Mouse (Mus musculus) bone marrow, adult 2 months (tissue): ENCODE data around the gene Pbx2. TPM values are rescaled to one million over a fixed set of nuclear protein-coding genes. Genes with fewer than 3 reads are reported as not detected.

Experiments
- H3K27ac ChIP-seq: fragments of 200-500 bp; 2 replicates; pipeline ENCODE4 v1.5.1; 2012; ENCODE audit warnings: low read depth, mild to moderate bottlenecking, control low read depth, inconsistent platforms, low read length; ENCODE audit not compliant: control insufficient read depth, poor library complexity, insufficient read depth
- H3K4me1 ChIP-seq: fragments of 200-500 bp; 2 replicates; pipeline ENCODE4 v1.6.1; 2011; ENCODE audit warnings: low read length; ENCODE audit not compliant: control insufficient read depth, insufficient read depth
- H3K4me3 ChIP-seq: fragments of 200-500 bp; replicated peaks from 2 replicates; pipeline ENCODE3; 2011; ENCODE audit warnings: mild to moderate bottlenecking, low read depth, low read length, control low read depth; ENCODE audit not compliant: control insufficient read depth
- CTCF ChIP-seq: fragments of 200-500 bp; IDR thresholded peaks from 2 replicates; pipeline ENCODE4 v1.5.1; 2011; ENCODE audit warnings: low read length, control low read depth; ENCODE audit not compliant: control insufficient read depth, insufficient read depth
- POLR2A ChIP-seq: fragments of 200-500 bp; IDR thresholded peaks from 2 replicates; pipeline ENCODE4 v1.6.1; 2011; ENCODE audit warnings: low read depth, mild to moderate bottlenecking, control low read depth, low read length, borderline replicate concordance; ENCODE audit not compliant: control insufficient read depth
- WGBS: fragments of 180-500 bp; shearing (Covaris S2); methylation state at CpG from one replicate; pipeline ENCODE4 v1.1.7; 2018; 5-methylcytosine and 5-hydroxymethylcytosine counted together
- polyA plus RNA-seq: library from polyadenylated mRNA; stranded (reverse); fragments of >200 nt; gene quantifications from 2 replicates; pipeline ENCODE4 v1.2.4, GENCODE M21; 2011; ENCODE audit warnings: low replicate concordance; ENCODE audit not compliant: missing spikeins, insufficient read depth, insufficient read length

Pbx2 gene
- polyA plus RNA-seq, 1 experiment = 95.1 TPM

DNA sequence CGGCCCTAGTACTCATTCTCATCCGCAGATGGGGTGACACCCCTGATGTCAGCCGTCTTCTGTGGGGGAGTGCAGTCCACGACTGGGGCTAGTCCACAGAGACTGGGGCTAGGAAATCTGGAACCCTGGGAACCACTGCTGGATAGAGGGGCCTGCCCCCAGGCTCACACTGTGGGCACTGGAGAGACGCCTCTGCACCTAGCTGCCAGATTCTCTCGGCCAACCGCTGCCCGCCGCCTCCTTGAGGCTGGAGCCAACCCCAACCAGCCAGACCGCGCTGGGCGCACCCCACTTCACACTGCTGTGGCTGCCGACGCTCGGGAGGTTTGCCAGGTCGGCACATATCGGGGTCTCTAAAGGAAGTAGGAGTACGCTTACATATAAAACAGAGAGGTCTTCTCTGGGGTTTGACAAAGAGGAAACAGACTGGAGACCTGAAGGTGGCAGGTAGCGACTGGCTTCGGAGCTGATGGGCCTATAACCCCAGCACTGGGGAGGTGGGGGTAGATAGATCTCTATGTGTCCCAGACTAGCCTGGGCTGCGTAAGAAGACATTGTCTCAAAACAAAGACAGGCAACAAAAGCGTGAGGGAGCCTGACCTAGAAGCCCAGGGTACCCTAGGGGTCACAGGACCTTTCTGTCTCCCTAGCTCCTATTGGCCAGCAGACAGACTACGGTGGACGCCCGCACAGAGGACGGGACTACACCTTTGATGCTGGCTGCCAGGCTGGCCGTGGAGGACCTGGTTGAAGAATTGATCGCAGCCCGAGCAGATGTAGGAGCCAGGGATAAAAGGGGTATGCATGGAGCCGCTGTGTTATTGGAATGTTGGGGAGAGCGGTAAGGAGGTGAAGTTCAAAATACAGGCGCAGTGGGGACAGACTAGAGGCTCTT lies 4.9 kb upstream of the Pbx2 start:
- no peak for TF ChIP-seq CTCF
- no peak for TF ChIP-seq POLR2A
- WGBS = 42% methylated on average over 32 of the region's 32 CpGs
- Histone ChIP-seq H3K4me3 (no peak overlapping the region), H3K27ac (no peak overlapping the region; the same call in 1 of the 2 replicates), H3K4me1 (no peaks in the 10 kb centered on the region; the same call in 1 of the 2 replicates)

DNA sequence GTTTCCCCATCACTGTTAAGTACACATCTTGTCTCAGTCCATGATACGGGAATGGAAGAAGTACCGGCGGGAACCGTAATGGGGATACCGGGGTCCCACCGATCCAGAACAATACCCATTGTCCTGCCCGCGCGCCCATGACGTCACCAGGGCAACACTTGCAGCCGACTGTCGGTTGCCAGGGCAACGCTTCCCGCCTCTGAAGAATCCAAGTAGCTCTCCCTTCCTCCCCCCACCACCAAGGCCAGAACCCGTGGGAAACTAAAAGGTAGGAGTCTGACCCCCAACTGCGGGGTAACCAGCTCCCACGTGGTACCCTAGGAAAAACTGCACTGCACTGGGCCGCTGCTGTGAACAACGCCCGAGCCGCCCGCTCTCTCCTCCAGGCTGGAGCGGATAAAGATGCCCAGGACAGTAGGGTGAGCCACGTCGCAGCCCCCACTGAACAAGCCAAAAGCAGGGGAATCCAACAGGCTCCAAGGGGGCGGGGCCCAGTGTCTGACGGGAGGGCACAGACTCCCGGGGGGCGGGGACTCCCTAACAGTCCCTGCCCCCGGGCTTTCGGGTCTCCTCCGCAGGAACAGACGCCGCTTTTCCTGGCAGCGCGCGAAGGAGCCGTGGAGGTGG lies 4.2 kb upstream of the Pbx2 start:
- Histone ChIP-seq H3K4me3 (peak overlapping the region; percentile 76), H3K4me1 (no peaks in the 10 kb centered on the region; the same call in 1 of the 2 replicates), H3K27ac (peak overlapping the region; percentile 89)
- TF ChIP-seq POLR2A = no peak
- no peak for TF ChIP-seq CTCF
- WGBS = under 1% methylated on average over 38 of the region's 38 CpGs

DNA sequence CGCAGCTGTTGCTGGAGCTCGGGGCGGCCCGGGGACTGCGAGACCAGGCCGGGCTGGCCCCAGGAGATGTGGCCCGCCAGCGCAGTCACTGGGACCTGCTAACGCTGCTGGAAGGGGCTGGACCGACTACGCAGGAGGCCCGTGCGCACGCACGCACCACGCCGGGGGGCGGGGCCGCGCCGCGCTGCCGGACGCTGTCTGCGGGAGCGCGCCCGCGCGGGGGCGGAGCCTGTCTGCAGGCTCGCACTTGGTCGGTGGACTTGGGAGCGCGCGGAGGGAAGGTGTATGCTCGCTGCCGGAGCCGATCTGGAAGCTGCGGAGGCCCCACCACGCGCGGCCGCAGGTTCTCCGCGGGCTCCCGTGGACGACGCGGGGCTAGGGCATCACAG lies 3.6 kb upstream of the Pbx2 start:
- under 1% methylated on average over 50 of the region's 50 CpGs for WGBS
- H3K4me1 ChIP-seq = no peaks in the 10 kb centered on the region; the same call in 1 of the 2 replicates

DNA sequence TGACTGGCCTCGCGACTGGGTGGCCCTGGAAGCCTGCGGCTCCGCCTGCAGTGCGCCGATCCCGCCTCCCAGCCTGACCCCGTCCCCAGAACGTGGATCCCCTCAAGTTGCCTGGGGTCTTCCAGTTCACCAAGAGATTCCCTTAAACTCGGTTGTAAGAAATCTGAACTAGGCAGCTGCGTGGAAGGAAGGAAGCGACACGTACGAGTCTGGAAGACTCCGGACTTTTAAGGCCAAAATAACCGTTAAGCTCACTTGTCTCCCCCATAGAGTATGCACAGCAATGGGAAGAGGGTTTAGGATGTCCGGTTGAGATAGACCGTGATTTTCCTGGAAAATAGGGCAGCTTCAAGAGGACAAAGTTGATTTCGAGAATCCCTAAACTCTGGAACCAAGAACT lies 3.3 kb upstream of the Pbx2 start:
- Histone ChIP-seq H3K4me1 (no peaks in the 10 kb centered on the region; the same call in 1 of the 2 replicates), H3K4me3 (peak overlapping the region; percentile 76), H3K27ac (peak overlapping the region; percentile 89)
- WGBS = under 1% methylated on average over 19 of the region's 19 CpGs
- TF ChIP-seq CTCF (no peak), POLR2A (no peak)

More for the DNA sequence above, 3.6 kb upstream of the Pbx2 start:
- Histone ChIP-seq H3K27ac (peak overlapping the region; percentile 89), H3K4me3 (peak overlapping the region; percentile 76)
- no peak for TF ChIP-seq CTCF
- peak; percentile 98 for TF ChIP-seq POLR2A

DNA sequence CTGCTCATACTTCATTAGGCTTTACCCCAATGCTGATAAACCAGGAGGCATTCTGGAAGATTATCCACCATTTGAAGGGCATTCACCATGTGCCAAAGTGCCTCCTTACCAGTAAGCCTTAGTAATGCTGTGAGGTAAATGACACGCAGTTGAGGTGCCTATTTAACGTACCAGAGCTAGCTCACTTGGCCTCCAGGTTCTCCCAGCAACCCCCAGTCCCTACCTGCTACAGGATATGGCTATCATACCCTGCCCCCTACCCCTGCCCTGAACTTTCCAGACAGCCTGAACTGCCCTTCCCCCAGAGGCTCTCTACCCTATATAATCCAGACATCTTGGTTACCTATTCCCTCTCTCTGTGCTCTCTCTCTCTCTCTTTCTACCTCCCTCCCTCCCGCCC lies 2.3 kb upstream of the Pbx2 start:
- H3K4me3 ChIP-seq = peak overlapping the region; percentile 59
- H3K4me1 ChIP-seq = no peaks in the 10 kb centered on the region; the same call in 1 of the 2 replicates
- 39% methylated on average over 3 of the region's 3 CpGs for WGBS
- peak overlapping the region; percentile 38; the same call in 1 of the 2 replicates for H3K27ac ChIP-seq
- TF ChIP-seq POLR2A (no peak), CTCF (no peak)

DNA sequence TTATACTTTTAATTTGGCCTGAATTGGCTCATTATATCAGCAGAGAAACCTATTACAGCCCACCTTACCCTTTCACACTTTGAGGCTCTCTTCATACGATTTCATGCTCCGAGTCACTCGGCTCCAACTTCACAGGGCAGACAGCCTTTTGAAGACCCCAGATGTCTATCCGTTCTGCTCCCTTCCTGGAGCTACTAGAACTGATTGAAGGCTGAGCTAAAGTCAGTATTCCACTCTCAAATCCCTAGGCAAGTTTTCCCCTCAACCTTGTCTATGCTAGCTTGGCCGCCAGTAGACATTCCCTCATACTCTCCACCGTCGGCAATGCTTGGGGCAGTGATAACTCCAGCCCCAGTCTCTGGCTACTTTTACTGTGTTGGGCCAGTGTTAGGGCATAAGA lies 1.9 kb upstream of the Pbx2 start:
- H3K27ac ChIP-seq = peak overlapping the region; percentile 95
- TF ChIP-seq CTCF = no peak
- TF ChIP-seq POLR2A = no peak
- peak overlapping the region; percentile 68 for H3K4me3 ChIP-seq
- H3K4me1 ChIP-seq = no peaks in the 10 kb centered on the region; the same call in 1 of the 2 replicates
- 17% methylated on average over 7 of the region's 7 CpGs for WGBS

DNA sequence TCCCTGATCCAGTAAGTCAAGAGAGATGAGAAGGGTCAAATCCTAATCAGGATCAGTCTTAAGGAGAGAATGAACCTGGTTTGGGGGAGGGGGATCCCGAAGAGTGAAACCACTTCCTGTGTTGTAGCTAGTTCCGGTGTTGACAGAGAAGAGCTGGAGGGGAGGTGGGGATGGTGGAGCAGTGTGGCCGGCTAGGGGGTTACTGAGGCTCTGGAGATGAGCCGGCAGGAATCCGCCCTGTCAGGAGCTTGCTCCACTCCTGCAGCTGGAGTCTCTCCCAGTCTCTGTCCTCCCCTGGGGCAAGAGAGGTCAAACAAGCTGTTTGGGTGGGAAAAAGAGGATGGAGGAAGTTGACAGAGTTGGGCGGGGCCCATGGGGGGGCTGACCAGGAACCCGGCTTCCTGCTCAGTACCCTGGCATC lies 1.4 kb upstream of the Pbx2 start, which contains the start of gene Gpsm3:
Gene Gpsm3, plus strand, starts transcription at position 126 of the 421 bp plus-strand sequence.
- Histone ChIP-seq H3K4me3 (peak within 1 kb of the TSS; percentile 86), H3K4me1 (no peaks in the 10 kb centered on the region; the same call in 1 of the 2 replicates), H3K27ac (peak within 1 kb of the TSS; percentile 95)
- WGBS = under 1% methylated on average over 7 of the region's 7 CpGs
- no peak for TF ChIP-seq CTCF
- 0 out of 2 replicates have a peak, but pooled peaks have one; percentile 44 for TF ChIP-seq POLR2A
